Mouse (Mus musculus): Measurements from ENCODE around the gene Il34.

Gene Il34

DNA sequence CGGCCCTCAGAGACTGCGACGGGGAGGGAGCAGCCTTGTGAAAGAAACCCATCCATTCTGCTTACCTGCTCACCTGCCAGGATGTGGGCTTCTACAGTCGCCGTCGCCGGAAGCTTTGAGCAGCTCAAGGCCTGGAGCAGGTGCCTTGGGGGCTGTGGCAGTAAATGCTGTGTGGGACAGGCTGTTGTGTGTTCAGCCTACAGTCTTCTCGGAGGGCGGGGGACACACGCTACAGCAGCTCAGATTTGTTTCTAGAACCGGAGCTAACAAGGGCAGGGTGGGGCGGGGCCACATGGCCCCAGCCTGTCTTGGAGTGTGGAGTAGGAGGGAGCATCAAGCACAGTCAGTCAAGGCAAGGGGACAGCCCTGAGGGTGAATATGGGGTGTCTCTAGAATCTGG is at the start of gene Il34:
TSS of gene Il34 (minus strand) at position 256 of the 400 bp plus-strand sequence.
- DNase-seq (ENCODE audit: extremely low spot score, low read depth, low spot score), result no peak

DNA sequence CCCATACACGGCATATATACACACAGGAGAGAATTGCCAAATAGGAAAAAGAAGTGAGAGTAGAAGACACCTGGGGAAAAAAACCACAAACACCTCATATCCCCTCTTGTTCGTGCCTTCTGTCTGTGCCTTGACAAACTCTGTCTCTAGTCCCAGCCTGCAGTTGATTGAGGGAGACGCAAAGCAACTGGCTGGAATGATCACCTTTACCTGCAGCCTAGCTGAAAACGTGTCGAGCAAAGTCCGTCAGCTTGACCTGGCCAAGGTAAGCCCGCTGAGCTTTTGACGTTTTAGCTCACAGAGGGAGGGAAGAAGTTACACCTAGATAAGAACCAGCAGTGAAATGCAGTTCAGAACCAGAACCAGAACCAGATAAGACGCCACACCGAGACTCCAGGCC is 45.5 kb upstream of the Il34 start:
- DNase-seq (ENCODE audit: extremely low spot score, low read depth, low spot score), result no peak

DNA sequence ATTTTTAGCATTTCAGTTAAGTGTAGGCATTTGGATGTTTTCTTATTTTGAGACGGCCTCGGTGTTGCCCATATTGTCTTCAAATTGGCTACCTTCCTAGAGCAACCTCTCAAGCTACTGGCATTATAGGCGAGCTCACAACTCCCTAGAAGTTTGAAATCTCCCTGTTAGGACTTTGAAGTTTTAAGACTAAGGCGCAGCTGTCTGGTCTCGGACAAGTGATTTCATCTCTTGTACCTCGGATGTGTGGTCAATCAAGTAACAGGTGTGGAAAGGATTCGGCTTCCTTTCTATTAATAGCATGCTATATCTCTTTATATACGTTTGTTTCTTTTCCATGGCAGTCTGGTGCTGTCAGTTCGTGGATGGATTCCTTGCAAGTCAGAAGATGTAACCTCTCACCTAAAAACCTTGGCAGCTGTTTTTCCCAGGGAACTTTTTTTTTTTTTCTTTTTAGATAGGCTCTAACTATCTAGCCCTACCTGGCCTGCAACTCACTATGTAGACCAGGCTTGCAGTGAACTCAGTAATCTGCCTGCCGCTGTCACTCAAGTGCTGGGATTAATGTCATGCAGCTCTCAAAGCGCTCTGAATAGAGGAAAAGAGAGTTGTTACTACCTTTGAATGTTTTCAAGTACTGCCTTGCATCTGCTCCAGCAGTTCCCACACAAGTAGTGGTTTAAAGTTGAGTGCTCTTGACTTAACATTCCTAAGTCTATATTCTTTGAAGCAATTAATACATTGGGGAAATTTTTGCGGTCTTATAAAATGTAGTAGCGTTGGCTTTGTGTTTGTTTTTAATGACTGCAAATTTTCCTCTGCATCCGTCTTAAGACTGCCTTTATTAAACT is 42.1 kb upstream of the Il34 start:
- no peak for DNase-seq (ENCODE audit: extremely low spot score, low read depth, low spot score)

DNA sequence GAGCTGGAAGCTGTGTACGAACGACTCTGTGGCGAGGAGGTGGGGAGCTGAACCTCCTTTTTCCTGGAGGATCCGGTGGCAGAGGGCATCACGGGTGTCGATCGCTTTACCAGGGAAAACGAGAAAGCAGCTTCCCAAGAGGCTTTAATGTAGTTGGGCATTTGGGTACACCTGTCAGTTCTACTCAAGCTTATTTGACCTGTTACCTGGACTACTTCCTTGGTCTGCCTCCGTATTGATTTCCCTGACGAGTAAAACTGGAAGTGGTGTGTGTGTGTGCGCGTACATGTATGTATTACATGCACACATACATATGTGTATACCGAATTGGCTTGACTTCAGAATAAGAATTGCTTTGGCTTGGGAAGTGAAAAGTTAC is 41.4 kb upstream of the Il34 start:
- peak; percentile 20 for DNase-seq (ENCODE audit: extremely low spot score, low read depth, low spot score)

DNA sequence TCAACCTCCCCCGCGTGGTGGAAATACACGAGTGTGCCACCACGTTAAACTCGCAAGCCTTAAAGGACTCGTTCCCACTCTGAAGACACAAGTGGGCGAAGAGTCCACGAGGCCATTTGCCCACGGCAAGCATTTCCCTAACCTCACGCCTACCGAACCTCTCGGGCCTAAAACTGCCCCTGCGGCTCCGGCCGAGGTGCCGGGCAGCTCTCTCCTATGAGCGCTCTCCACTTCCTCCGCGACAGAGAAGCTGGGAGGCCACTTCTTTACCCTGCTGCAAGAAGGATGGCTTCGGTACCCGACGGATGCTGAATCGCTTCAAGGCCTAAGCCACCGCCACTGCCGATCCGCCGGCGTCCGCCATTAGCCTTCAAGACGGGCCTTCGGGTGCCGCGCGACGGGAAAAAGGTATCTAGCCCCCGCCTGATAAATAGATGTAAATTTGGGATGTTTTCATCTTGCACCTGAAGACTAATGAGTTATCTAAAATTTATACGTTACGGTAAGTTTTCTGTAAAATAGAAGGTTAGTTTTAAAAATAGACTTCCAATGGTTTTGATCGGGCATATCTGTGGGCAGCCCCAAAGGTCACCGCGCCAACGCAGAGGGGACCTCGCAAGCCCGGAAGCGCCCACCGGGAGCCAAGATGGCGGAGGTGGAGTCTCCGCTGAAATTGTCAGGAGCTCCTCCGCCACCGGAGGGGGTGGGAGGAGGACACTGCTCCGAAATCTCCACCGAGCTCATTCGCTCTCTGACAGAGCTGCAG is 40.9 kb upstream of the Il34 start, which contains the start of the genes Cog4 and Sf3b3:
TSS of gene Cog4 (plus strand) at position 196 of the 766 bp plus-strand sequence.
TSS of gene Sf3b3 (minus strand) at position 383 of the 766 bp plus-strand sequence.
- DNase-seq (ENCODE audit: extremely low spot score, low read depth, low spot score), result peak; percentile 94

DNA sequence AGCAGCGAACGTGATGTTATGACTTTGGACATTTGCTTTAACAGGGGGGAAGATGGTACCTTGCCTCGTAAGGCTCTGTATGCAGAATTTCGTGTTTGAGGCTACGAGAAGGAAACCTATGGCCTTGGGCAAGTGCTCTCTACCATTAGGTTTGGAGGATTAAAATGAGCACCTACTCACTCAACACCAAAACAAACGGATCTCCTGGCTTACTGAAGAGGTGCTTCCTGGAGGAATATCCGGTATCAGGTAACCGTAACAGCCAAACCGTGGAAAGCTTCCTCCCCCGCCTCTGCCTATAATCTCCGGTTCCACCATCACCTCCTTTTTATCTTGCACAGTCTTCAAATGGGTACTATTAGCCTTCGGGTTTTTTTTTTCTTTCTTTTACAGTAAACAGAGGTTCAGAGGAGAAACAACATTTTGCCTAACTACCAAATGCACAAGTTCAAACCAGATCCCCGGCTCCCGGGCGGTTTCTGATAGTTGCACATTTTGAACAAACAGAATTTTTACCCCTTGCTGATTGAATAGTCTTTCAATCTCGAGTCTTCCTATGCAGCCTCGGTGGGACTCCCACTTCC is 40.2 kb upstream of the Il34 start:
- no peak for DNase-seq (ENCODE audit: extremely low spot score, low read depth, low spot score)

DNA sequence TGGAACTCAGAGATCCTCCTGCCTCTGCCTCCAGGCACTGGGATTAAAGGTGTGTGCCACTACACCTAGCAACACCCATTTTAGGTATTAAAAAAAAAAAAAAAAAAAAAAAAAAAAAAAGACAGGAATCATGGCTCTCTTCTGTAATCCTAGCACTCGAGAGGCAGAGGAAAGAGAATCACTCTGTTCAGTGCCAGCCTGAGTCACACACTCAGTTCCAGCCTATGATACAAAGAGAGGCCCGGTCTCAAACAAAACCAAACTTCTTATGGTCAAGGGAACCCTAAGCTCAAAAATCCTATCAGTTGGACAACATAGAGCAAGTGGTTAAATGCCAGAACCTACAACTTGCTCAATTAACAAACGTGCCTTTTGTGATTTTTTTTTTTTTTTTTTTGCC is 39.2 kb upstream of the Il34 start:
- no peak for DNase-seq (ENCODE audit: extremely low spot score, low read depth, low spot score)

DNA sequence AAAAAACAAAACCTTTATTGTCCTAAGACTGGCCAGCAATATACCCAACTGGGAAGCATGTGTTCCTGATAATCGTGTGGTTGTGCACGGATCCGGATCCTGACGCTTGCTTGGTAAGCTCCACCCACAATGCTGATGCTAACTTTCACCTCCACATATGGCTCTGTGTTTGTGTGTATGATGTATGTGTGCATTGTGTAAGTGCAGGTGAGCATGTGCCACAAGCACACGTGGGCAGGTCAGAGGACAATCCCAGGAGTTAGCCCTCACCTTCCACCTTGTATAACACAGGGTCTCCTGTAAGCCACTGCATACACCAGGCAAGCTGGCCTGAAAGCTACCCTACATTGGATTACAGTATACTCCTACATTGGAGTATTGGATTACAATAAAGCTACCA is 37.5 kb upstream of the Il34 start:
- DNase-seq (ENCODE audit: extremely low spot score, low read depth, low spot score), result no peak

DNA sequence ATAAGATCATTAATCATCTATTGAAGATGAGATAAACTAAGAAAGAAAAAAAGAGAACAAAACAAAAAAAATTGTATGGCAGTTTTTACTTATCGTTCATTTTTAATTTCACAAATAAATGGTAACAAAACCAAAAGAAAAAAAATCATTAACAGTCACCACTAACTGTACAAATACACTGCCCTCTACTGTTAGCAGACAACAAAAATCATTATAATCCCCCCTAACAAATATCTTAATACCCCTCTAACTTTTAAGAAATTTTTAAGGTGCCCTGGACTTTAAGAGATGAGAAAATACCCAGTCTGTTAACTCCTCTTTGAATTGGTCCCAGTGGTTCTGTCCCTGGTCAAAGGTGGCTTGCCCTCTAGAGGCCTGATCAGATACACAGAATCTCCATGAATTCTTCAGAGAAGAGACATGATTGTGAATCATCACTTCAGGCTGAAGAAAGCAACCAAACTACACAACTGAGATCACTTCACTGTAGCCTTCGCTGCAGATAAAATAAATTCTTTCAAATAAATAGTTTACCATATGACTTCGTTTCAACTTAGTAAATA is 36.4 kb upstream of the Il34 start:
- DNase-seq (ENCODE audit: extremely low spot score, low read depth, low spot score), result no peak

DNA sequence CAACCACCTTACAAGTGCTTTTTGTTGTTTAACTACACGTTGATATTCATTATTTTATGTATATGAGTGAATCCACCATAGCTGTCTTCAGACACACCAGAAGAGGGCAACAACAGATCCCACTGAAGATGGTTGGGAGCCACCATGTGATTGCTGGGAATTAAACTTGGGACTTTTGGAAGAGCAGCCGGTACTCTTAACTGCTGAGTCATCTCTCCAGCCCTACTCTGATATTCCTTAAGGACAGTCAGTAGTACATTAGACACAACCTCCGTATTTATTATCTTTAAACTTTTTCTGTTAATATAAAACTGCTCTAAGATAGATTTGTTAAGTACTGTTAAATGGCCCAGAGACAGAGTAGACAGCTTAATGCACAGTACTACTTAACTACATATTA is 26.2 kb upstream of the Il34 start:
- no peak for DNase-seq (ENCODE audit: extremely low spot score, low read depth, low spot score)

DNA sequence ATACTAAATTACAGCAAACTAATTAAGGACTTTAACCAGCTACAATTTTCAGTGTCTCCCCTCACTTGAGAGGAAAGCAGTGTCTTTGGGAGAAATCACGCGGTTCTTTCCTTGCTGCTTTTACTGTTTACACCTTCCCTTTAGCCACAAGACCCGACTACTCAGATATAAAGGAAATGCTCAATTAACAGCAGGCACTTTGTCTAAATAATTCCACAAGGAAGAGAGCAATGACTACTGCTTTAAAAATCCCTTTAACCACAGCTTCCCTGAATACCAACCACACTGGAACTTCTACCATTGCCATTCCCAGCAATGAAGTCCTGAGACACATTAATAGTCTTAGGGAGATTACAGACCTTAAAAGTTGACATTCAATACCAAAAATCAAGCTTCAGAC is 22.8 kb upstream of the Il34 start:
- DNase-seq (ENCODE audit: extremely low spot score, low read depth, low spot score), result no peak

DNA sequence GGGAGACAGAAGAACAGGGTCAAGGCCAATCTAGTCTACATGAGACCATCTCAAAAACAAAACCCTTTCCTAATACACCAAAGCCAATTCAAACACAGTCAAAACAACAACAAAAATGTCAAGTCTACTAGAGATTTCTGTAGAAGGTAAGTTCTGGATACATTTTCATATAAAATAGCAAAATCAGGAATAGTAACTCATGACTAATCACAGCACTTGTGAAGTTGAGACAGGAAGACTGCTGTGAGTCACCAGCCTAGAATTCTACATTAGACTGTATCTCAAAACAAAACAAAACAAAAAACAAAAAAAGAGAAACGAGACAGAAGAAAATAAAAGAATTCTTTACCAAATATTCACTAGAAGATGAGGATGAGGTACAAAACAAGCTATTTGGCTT is 19.1 kb upstream of the Il34 start:
- no peak for DNase-seq (ENCODE audit: extremely low spot score, low read depth, low spot score)

DNA sequence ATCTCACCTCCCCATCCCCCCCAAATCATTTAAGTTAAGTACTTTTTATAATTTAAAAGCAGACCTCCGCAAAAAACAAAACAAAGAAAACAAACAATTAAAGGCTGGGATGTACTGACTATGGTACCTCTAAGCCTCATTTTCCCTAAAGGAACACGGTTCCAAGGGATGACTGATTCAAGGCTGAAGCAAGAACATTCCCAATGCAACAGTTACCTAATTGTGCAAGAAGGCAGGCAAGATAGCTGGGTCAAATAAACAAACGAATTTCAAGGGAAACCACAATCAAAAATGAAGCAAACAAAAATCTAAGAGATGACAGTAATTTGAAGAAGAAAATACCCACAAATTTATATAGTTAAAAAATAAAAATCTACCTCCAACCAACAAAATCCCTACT is 16.2 kb upstream of the Il34 start:
- no peak for DNase-seq (ENCODE audit: extremely low spot score, low read depth, low spot score)

DNA sequence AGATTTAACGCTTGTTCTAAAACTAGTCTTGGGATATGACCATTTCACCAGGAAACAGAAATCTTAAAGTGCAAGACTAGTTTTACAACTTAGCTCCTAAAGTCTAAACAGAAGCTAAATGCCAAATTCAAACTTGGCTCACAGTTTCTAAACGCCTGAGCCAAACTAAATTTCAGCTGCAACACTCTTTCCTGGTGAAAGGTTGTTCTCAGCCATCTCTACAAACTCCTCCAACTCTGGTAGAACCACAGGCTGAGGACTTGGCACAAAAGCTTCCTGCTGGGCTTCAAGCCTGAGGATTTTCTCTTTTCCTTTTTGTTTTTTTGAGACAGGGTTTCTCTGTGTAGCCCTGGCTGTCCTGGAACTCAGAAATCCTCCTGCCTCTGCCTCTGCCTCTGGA is 14.5 kb upstream of the Il34 start:
- DNase-seq (ENCODE audit: extremely low spot score, low read depth, low spot score), result no peak

DNA sequence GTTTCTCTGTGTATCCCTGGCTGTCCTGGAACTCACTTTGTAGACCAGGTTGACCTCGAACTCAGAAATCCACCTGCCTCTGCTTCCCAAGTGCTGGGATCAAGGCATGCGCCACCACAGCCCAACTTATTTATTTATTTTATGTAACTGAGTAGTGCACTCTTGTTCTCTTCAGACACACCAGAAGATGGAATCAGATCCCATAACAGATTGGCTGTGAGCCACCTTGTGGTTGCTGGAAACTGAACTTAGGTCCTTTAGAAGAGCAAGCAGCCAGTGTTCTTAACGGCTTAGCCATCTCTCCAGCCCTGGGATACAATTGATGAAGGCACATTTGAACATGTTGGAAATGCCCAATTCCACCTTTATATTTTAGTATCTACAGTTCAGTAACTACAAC is 12.9 kb upstream of the Il34 start:
- DNase-seq (ENCODE audit: extremely low spot score, low read depth, low spot score), result no peak

DNA sequence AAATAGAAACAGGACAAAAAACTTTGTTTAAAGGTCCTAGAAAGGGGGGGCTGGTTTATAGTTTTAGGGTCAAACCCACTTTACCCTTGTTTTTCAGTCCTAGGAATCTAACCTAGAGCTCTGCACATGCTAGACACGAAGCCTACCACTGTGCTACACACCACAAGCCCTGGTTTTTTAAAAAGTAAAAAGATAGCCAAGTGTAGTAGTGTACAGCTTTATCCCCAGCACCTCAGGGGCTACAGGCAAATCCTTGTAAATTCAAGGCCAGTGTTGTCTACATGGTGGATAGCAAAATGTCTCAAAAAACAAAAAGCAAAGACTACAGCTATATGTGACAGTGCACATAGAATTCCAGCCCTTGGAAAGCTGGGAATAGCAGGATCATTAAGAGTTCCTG is 11.3 kb upstream of the Il34 start:
- DNase-seq (ENCODE audit: extremely low spot score, low read depth, low spot score), result no peak

DNA sequence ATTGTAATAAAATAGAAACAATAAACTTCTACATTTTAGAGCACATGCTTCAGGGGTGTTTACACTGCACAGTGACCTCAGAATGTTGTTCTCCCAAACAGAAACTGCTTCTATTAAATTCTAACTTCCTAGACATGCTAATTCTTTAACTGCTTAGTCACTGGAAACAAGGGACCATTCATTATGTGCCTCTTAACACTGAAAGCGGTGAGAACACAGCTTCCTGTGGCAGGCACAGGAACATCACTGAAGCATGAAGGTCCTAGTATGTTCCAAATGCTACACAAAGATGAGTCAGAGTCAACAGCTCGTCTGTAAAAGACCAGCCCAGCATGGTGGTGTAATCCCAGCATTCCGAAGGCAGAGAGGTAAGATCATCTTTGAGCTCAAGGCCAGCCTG is 9.6 kb upstream of the Il34 start:
- DNase-seq (ENCODE audit: extremely low spot score, low read depth, low spot score), result no peak

DNA sequence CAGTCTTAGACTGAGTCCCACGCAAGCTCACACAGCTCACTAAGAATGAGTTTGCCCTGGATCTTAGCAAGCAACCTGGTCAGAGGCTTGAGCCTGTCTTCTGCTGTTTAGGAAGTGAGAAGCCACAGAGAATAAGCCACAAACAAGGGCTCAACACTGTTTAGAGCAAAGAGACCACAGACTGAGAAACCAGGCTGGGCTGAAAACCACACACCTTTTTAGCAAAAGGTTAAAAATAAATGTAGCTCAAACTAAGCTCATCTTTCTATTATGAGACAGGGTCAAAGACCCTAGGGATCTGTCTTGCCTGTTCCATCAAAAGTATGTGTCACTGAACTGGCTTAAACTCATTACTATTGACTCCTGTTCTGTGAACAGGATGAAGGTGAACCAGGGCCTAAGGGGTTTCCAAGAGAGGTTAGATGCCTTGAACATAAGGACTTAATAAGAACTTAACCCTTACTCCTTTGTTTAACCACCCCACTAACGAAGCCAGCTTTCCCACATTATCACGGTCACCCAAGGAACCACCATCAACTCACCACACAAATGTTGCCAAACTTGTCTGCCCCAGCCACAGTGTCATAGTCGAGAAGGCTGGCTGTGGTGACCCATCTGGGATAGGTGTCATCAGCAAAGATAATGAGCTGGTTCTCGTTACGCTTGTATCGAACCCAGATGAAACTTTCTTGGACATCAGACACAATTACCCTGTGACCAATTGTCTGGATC is 7.5 kb upstream of the Il34 start:
- no peak for DNase-seq (ENCODE audit: extremely low spot score, low read depth, low spot score)

DNA sequence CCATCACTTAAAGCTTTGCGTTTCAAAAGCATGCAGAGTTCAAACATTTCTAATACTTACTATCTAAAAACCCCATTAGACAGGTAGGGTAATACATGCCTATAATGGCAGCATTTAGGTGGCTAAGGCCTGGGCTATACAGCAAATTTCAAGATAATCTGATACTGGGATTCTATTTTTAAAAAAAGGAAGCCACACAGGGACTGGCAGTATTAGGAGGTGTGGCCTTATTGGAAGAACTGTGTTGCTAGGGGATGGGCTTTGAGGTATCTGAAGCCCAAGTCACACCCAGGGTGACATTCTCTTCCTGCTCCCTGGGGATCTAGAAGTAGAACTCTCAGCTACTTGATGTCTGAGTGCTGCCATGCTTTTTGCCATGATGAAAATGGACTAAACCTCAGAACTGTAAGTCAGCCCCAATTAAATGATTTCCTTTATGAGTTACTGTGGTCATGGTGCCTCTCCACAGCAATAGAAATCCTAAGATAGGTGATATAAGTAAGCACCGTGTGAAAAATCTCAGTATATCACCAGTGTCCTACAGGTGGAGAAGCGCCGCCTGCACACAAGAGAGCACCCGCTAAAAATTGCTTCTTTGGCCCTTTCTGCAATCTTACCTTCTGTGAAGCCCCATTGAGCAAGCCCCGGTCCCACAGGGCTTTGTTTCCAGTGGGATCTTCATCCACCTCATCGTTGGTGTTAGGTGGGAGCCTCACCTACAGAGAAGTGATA is 6.8 kb upstream of the Il34 start:
- DNase-seq (ENCODE audit: extremely low spot score, low read depth, low spot score), result no peak

DNA sequence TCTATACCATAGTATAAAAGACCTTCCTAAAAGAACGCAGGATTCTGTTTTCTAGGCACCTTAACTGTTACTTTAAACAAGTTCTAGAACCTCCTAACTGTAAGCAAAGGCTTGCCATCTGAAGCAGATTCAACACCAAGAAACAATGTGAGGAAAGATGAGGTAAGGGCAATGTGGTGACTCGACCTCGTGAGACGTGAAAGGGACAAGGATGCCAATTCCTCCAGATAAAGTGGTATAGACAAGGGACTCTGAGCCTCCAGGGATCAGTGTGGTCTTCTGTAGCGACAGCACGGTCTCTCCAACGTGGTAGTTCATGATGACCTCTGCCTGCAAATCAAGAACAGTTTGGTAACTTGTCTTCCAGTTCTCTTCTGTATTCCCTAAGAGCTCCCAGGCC is 6.1 kb upstream of the Il34 start:
- DNase-seq (ENCODE audit: extremely low spot score, low read depth, low spot score), result no peak
